Mouse (Mus musculus): ENCODE measurements around the gene Myom3.

DNA sequence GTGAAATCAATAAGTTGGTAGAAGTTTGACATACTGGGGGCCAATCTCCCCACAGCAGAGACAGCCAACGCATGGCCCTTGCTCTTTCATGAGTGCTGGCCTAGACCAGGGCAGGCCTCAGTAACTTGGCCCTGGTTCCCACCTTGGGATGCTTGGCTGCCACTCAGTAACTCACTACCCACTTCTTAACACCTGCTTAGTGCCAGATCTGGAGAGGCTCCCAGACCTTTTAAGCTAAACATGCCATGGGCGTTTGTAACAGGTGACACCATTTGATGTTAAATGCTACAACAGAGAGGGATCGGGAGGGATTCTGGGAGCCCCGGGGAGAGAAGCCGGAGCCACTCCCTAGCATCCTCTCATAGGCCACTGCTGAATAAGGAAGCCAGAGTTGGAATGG is 33.3 kb downstream of the Myom3 start:
- TF ChIP-seq CTCF (IDR thresholded peaks at IDR 0.05; ENCODE audit: low read depth, low read length) (no peak), POLR2A (IDR thresholded peaks at IDR 0.05; ENCODE audit: extremely low read depth, insufficient read depth, low read length) (no peak)
